8 mouse cellular contexts compared by ENCODE assay signal in genomic region chr3:108722036-108722872, GRCm38 (mm10). TPM values are rescaled to one million over a fixed set of nuclear protein-coding genes. Genes with fewer than 3 reads are reported as not detected.
DNase-seq lines count a peak whose midpoint lies in the region; ATAC-seq and TF ChIP-seq lines count a peak whose summit lies in the region.

Gene Gpsm2, minus strand, starts transcription at chr3:108722309.

- H3K9me3 ChIP-seq in heart, embryonic 12.5 days (replicated peaks): no peaks in the 10 kb centered on the region
- H3K9me3 ChIP-seq in kidney, postnatal 0 days (replicated peaks; ENCODE audit: low read length): no peaks in the 10 kb centered on the region
- 0 out of 2 replicates have a peak, but pooled peaks cover 3% of the 10 kb centered on the region for H3K9me3 ChIP-seq in liver, embryonic 11.5 days (ENCODE audit: control insufficient read depth, low read length)
- no peaks in the 10 kb centered on the region for H3K9me3 ChIP-seq in stomach, embryonic 14.5 days (ENCODE audit: control insufficient read depth, low read depth, low read length)

- ATAC-seq in erythroblast, adult 5-6 weeks (replicated peaks; ENCODE audit: low FRiP score, poor library complexity, severe bottlenecking): peak; percentile 96
- ATAC-seq in heart, embryonic 12.5 days (ENCODE audit: insufficient number of reproducible peaks, low FRiP score): peak; percentile 99
- peak; percentile 98 for ATAC-seq in kidney, postnatal 0 days (replicated peaks; ENCODE audit: low FRiP score, low read depth)
- peak; percentile 97 for ATAC-seq in liver, embryonic 11.5 days (replicated peaks; ENCODE audit: low FRiP score)
- ATAC-seq in stomach, embryonic 14.5 days (ENCODE audit: insufficient number of reproducible peaks, insufficient read depth, low FRiP score, low read depth): peak; percentile 99

- peaks cover 11% of the 10 kb centered on the region; the same call in 1 of the 2 replicates for H3K4me1 ChIP-seq in heart, embryonic 12.5 days (replicated peaks)
- H3K4me1 ChIP-seq in kidney, postnatal 0 days (replicated peaks; ENCODE audit: insufficient read depth, low read length): 0 out of 2 replicates have a peak, but pooled peaks cover 3% of the 10 kb centered on the region
- peaks cover 10% of the 10 kb centered on the region for H3K4me1 ChIP-seq in liver, embryonic 11.5 days (replicated peaks; ENCODE audit: control insufficient read depth, insufficient read depth, low read length)
- H3K4me1 ChIP-seq in stomach, embryonic 14.5 days (ENCODE audit: control insufficient read depth, insufficient read depth, low read length): peaks cover 8% of the 10 kb centered on the region

- TF ChIP-seq CTCF in kidney, postnatal 0 days (IDR thresholded peaks at IDR 0.05; ENCODE audit: low read depth): no peak

- H3K36me3 ChIP-seq in heart, embryonic 12.5 days: no peaks in the 10 kb centered on the region
- no peaks in the 10 kb centered on the region for H3K36me3 ChIP-seq in kidney, postnatal 0 days (ENCODE audit: insufficient read depth, low read length)
- H3K36me3 ChIP-seq in liver, embryonic 11.5 days (ENCODE audit: control insufficient read depth, insufficient read depth, low read length): no peaks in the 10 kb centered on the region
- H3K36me3 ChIP-seq in stomach, embryonic 14.5 days (ENCODE audit: control insufficient read depth, insufficient read depth, low read length): no peaks in the 10 kb centered on the region

- peak within 1 kb of the TSS; percentile 83 for H3K9ac ChIP-seq in heart, embryonic 12.5 days
- H3K9ac ChIP-seq in kidney, postnatal 0 days (ENCODE audit: low read depth, low read length): peak within 1 kb of the TSS; percentile 81
- H3K9ac ChIP-seq in liver, embryonic 11.5 days (ENCODE audit: low read depth, low read length): peak within 1 kb of the TSS; percentile 91
- peak within 1 kb of the TSS; percentile 79 for H3K9ac ChIP-seq in stomach, embryonic 14.5 days (replicated peaks; ENCODE audit: low read depth, low read length)

- H3K4me3 ChIP-seq in heart, embryonic 12.5 days: peak within 1 kb of the TSS; percentile 69
- H3K4me3 ChIP-seq in kidney, postnatal 0 days (replicated peaks; ENCODE audit: low read depth, low read length): peak within 1 kb of the TSS; percentile 76
- peak within 1 kb of the TSS; percentile 78 for H3K4me3 ChIP-seq in liver, embryonic 11.5 days (ENCODE audit: low read depth, low read length)
- peak within 1 kb of the TSS; percentile 74 for H3K4me3 ChIP-seq in stomach, embryonic 14.5 days (ENCODE audit: low read depth, low read length)

- peak within 1 kb of the TSS; percentile 85 for H3K27ac ChIP-seq in heart, embryonic 12.5 days (ENCODE audit: poor library complexity, severe bottlenecking)
- peak within 1 kb of the TSS; percentile 78 for H3K27ac ChIP-seq in kidney, postnatal 0 days
- peak within 1 kb of the TSS; percentile 82 for H3K27ac ChIP-seq in liver, embryonic 11.5 days (ENCODE audit: low read depth, low read length)
- peak within 1 kb of the TSS; percentile 94 for H3K27ac ChIP-seq in stomach, embryonic 14.5 days (ENCODE audit: low read length)

- H3K4me2 ChIP-seq in heart, embryonic 12.5 days: peak within 1 kb of the TSS; percentile 84
- H3K4me2 ChIP-seq in kidney, postnatal 0 days (ENCODE audit: low read length): peak within 1 kb of the TSS; percentile 80
- peak within 1 kb of the TSS; percentile 64 for H3K4me2 ChIP-seq in liver, embryonic 11.5 days
- peak within 1 kb of the TSS; percentile 49 for H3K4me2 ChIP-seq in stomach, embryonic 14.5 days (replicated peaks; ENCODE audit: low read depth, low read length)

- 3% methylated on average over 48 of the region's 53 CpGs for WGBS in heart, embryonic 12.5 days
- 4% methylated on average over 52 of the region's 53 CpGs for WGBS in kidney, postnatal 0 days
- WGBS in liver, embryonic 11.5 days: 5% methylated on average over 53 of the region's 53 CpGs
- 3% methylated on average over 50 of the region's 53 CpGs for WGBS in stomach, embryonic 14.5 days

- H3K27me3 ChIP-seq in heart, embryonic 12.5 days (replicated peaks): no peaks in the 10 kb centered on the region
- H3K27me3 ChIP-seq in kidney, postnatal 0 days (ENCODE audit: insufficient read depth, low read length): no peaks in the 10 kb centered on the region
- H3K27me3 ChIP-seq in liver, embryonic 11.5 days (replicated peaks; ENCODE audit: control insufficient read depth, insufficient read depth, low read length): no peaks in the 10 kb centered on the region
- H3K27me3 ChIP-seq in stomach, embryonic 14.5 days (ENCODE audit: control insufficient read depth, insufficient read depth, low read length): no peaks in the 10 kb centered on the region

- peak; percentile 92 for DNase-seq in B cell, adult 2 months
- DNase-seq in brain, adult 2 months (ENCODE audit: low read depth, low spot score): peak; percentile 95
- DNase-seq in kidney, postnatal 0 days (ENCODE audit: low spot score): peak; percentile 99
- peak; percentile 99 for DNase-seq in liver, embryonic 11.5 days (ENCODE audit: low spot score)
- DNase-seq in naive thymus-derived CD4-positive, alpha-beta T cell, adult 2 months (ENCODE audit: low read depth): peak; percentile 94

RNA-seq across cellular contexts. Expression of gene Gpsm2, which starts in this region (rescaled TPM):
- 8.2 and 25.0 TPM in 2 replicates for total RNA-seq in erythroblast, adult 5-6 weeks (2015; ENCODE audit: low replicate concordance)
- 47.5 and 64.2 TPM in 2 replicates for total RNA-seq in erythroblast, adult 5-6 weeks (2017; ENCODE audit: low replicate concordance)
- 33.9 and 34.6 TPM in 2 replicates for polyA plus RNA-seq in heart, embryonic 12.5 days (2016; fragmentation: Nextera tagmentation; extraction: Ambion mirVana)
- 26.7 and 29.0 TPM in 2 replicates for polyA plus RNA-seq in kidney, postnatal 0 days (2015; fragmentation: Nextera tagmentation; extraction: Ambion mirVana)
- polyA plus RNA-seq in liver, embryonic 11.5 days (2014; fragmentation: Nextera tagmentation; extraction: Ambion mirVana): 41.8 and 46.2 TPM in 2 replicates
- polyA plus RNA-seq in stomach, embryonic 14.5 days (2014; fragmentation: Nextera tagmentation; extraction: Ambion mirVana): 58.5 and 63.4 TPM in 2 replicates

Comparison
In these comparisons a context has a peak if more than half of its experiments do, and no peak if none do; other contexts are left out.
1. Peak in every context shown above with its lines: DNase-seq, ATAC-seq, H3K4me3 ChIP-seq and H3K27ac ChIP-seq.